Comparison of ENCODE assay signal across 25 mouse cellular contexts in the genomic region with DNA sequence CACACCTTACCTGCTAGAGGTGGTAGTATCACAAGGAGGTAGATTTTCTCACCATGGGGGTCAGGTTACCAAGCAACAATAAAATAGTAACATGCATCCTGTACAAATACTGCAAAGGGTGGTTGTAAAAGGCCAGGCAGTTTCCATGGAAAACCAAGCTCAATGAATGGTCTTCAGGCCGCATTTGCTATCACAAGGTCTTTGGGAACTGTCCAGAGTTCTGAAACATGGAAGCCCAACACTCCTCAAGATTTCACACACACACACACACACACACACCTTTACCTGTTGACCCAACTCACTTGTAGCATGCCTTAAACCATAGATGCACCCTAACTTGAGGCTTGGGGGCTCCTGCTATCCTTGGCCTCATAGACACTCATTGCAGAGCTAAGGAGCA.
DNase-seq lines count a peak whose midpoint lies in the region; ATAC-seq lines count a peak whose summit lies in the region.
"Had no signal": no experiment of that assay in that cellular context is flagged by ENCODE, and none has a peak within 500 bp of the region (broad histone marks: within the 10 kb centered on the region; RNA-seq: fewer than 3 reads in every experiment).

No protein-coding gene starts in this region.

- no peak overlapping the region for H3K4me3 ChIP-seq in embryonic facial prominence, embryonic 11.5 days (ENCODE audit: low read depth, low read length)
- H3K4me3 ChIP-seq in embryonic facial prominence, embryonic 10.5 days = no peak overlapping the region
- H3K4me3 ChIP-seq: erythroblast, embryonic 14.5 days; heart, embryonic 13.5 days; hindbrain, embryonic 12.5 days; layer of hippocampus, adult 2 months; liver, embryonic 15.5 days; midbrain, embryonic 15.5 days had no signal

- H3K4me1 ChIP-seq in embryonic facial prominence, embryonic 11.5 days (ENCODE audit: control insufficient read depth, insufficient read depth, low read length) = no peaks in the 10 kb centered on the region
- no peaks in the 10 kb centered on the region for H3K4me1 ChIP-seq in embryonic facial prominence, embryonic 10.5 days
- H3K4me1 ChIP-seq: heart, embryonic 13.5 days; hindbrain, embryonic 12.5 days; liver, embryonic 15.5 days; midbrain, embryonic 15.5 days had no signal

- no peak overlapping the region for H3K4me2 ChIP-seq in embryonic facial prominence, embryonic 11.5 days (ENCODE audit: low read depth, low read length)
- H3K4me2 ChIP-seq: heart, embryonic 13.5 days; hindbrain, embryonic 12.5 days; liver, embryonic 15.5 days; midbrain, embryonic 15.5 days had no signal

- H3K9ac ChIP-seq in embryonic facial prominence, embryonic 11.5 days (replicated peaks; ENCODE audit: low read length) = no peak overlapping the region
- H3K9ac ChIP-seq: heart, embryonic 13.5 days; hindbrain, embryonic 12.5 days; liver, embryonic 15.5 days; midbrain, embryonic 15.5 days had no signal

- ATAC-seq in embryonic facial prominence, embryonic 11.5 days (replicated peaks; ENCODE audit: insufficient number of reproducible peaks, low FRiP score, low TSS enrichment, low read depth) = no peak
- ATAC-seq: forebrain, embryonic 16.5 days; midbrain, embryonic 15.5 days had no signal

- no peaks in the 10 kb centered on the region for H3K36me3 ChIP-seq in embryonic facial prominence, embryonic 11.5 days (replicated peaks; ENCODE audit: control insufficient read depth, insufficient read depth, low read depth, low read length)
- H3K36me3 ChIP-seq in embryonic facial prominence, embryonic 10.5 days (replicated peaks) = no peaks in the 10 kb centered on the region
- H3K36me3 ChIP-seq: heart, embryonic 13.5 days; hindbrain, embryonic 12.5 days; liver, embryonic 15.5 days; midbrain, embryonic 15.5 days had no signal

- no peaks in the 10 kb centered on the region for H3K27me3 ChIP-seq in embryonic facial prominence, embryonic 11.5 days (ENCODE audit: control insufficient read depth, insufficient read depth, low read length)
- no peaks in the 10 kb centered on the region for H3K27me3 ChIP-seq in embryonic facial prominence, embryonic 10.5 days (replicated peaks; ENCODE audit: low read depth, poor library complexity, severe bottlenecking)
- H3K27me3 ChIP-seq: heart, embryonic 13.5 days; hindbrain, embryonic 12.5 days; liver, embryonic 15.5 days; midbrain, embryonic 15.5 days had no signal

- WGBS in embryonic facial prominence, embryonic 11.5 days = 16% methylated on average over 1 of the region's 1 CpGs
- 32% methylated on average over 1 of the region's 1 CpGs for WGBS in embryonic facial prominence, embryonic 10.5 days

- no peak overlapping the region for H3K27ac ChIP-seq in embryonic facial prominence, embryonic 11.5 days (replicated peaks; ENCODE audit: low read depth, low read length)
- H3K27ac ChIP-seq in embryonic facial prominence, embryonic 10.5 days (replicated peaks) = no peak overlapping the region
- H3K27ac ChIP-seq: heart, embryonic 13.5 days; hindbrain, embryonic 12.5 days; layer of hippocampus, adult 2 months; liver, embryonic 15.5 days; macrophage; midbrain, embryonic 15.5 days; stomach, postnatal 0 days had no signal

- peak; percentile 72 for DNase-seq in embryonic facial prominence, embryonic 11.5 days (ENCODE audit: low spot score)
- no peak for DNase-seq in embryonic facial prominence, embryonic 10.5 days (ENCODE audit: low spot score)
- DNase-seq in A20 (ENCODE audit: low read depth, low spot score) = peak; percentile 4
- DNase-seq in c-Kit-positive CD71-positive TER-119-negative erythroid progenitor cells, embryonic 14.5 days (ENCODE audit: low read depth) = peak; percentile 5
- peak; percentile 1 for DNase-seq in induced T-regulatory cell, adult 2 months (ENCODE audit: low read depth)
- no peak for DNase-seq in MN1 (ENCODE audit: low spot score)
- DNase-seq in layer of hippocampus, postnatal 25 days (ENCODE audit: extremely low spot score in 1 of 2, low spot score in 1 of 2) = no peak
- DNase-seq in adrenal gland, postnatal 25 days = no peak
- DNase-seq: adrenal gland, adult 2 months; cerebellum, postnatal 14 days; gastrocnemius, postnatal 36 days; kidney, adult 9 months; left cerebral cortex, postnatal 4 days; right cerebral cortex, adult 18-20 months; spleen, adult 18-20 months; thymus, postnatal 25 days had no signal

- H3K9me3 ChIP-seq in embryonic facial prominence, embryonic 11.5 days (replicated peaks; ENCODE audit: control insufficient read depth, low read length) = no peaks in the 10 kb centered on the region
- H3K9me3 ChIP-seq in embryonic facial prominence, embryonic 10.5 days = no peaks in the 10 kb centered on the region
- H3K9me3 ChIP-seq: heart, embryonic 13.5 days; hindbrain, embryonic 12.5 days; liver, embryonic 15.5 days; midbrain, embryonic 15.5 days had no signal

Comparison
In these comparisons a context has a peak if more than half of its experiments do, and no peak if none do; other contexts are left out.
1. DNase-seq: peak in embryonic facial prominence, embryonic 11.5 days (single experiment), A20 (single experiment), c-Kit-positive CD71-positive TER-119-negative erythroid progenitor cells, embryonic 14.5 days (single experiment) and induced T-regulatory cell, adult 2 months (single experiment); none in embryonic facial prominence, embryonic 10.5 days (single experiment), MN1 (single experiment), layer of hippocampus, postnatal 25 days (0 of 2) and adrenal gland, postnatal 25 days (single experiment).